Mouse (Mus musculus): ENCODE results near the gene Gucd1. TPM values are rescaled to one million over a fixed set of nuclear protein-coding genes. Genes with fewer than 3 reads are reported as not detected.

Gucd1 gene
- total and polyA plus RNA-seq, 3 experiments: 16.8 to 19.0 (median 18.0) TPM

GRCm38 (mm10) chr10:75495921-75496320 lies 21.9 kb downstream of the Gucd1 start:
- no peaks in the 10 kb centered on the region for H3K9me3 ChIP-seq (replicated peaks; ENCODE audit: low read length)
- no peaks in the 10 kb centered on the region for H3K79me2 ChIP-seq (replicated peaks; ENCODE audit: control insufficient read depth, extremely low read depth, insufficient read depth, poor library complexity, severe bottlenecking)
- H3K36me3 ChIP-seq (replicated peaks in 1 of 2; ENCODE audit: control insufficient read depth in 1 of 2, insufficient read depth in 1 of 2, low read length in 1 of 2): no peaks in the 10 kb centered on the region
- H3K9ac ChIP-seq (ENCODE audit: insufficient read depth, low read depth): no peak overlapping the region
- in situ Hi-C loops (cut with MboI; ENCODE audit: low pct_ligation_motif_present, low pct_unique_long_range_greater_than_20kb, low sequenced_read_pairs) (no loop called here), dilution Hi-C loops (cut with MboI; ENCODE audit: extremely low pct_ligation_motif_present, extremely low pct_unique_long_range_greater_than_20kb, low sequenced_read_pairs) (no loop called here)
- H3K27ac ChIP-seq (ENCODE audit: insufficient read depth, low read depth): no peak overlapping the region
- peaks cover 11 to 41% of the 10 kb centered on the region in 2 experiments; a peak in 3 of 4 replicates for H3K4me1 ChIP-seq (ENCODE audit: control insufficient read depth in 1 of 2, insufficient read depth in 2 of 2)
- TF ChIP-seq USF1 (IDR thresholded peaks at IDR 0.05; ENCODE audit: low read depth, low read length): no peak
- no peak for TF ChIP-seq POLR2A (IDR thresholded peaks at IDR 0.05; ENCODE audit: low read depth, low read length)
- TF ChIP-seq EP300 (IDR thresholded peaks at IDR 0.05; ENCODE audit: low read length): no peak
- no peak for TF ChIP-seq ZNF384 (IDR thresholded peaks at IDR 0.05; ENCODE audit: low read depth, low read length)
- TF ChIP-seq RAD21 (IDR thresholded peaks at IDR 0.05; ENCODE audit: low read depth, low read length): no peak
- no peak for TF ChIP-seq JUN (IDR thresholded peaks at IDR 0.05; ENCODE audit: insufficient read depth, low read depth, low read length)
- no peak for TF ChIP-seq KAT2A (IDR thresholded peaks at IDR 0.05; ENCODE audit: insufficient replicate concordance, low read length)
- TF ChIP-seq GABPA (IDR thresholded peaks at IDR 0.05; ENCODE audit: insufficient replicate concordance, low read depth, low read length): no peak
- TF ChIP-seq HCFC1 (IDR thresholded peaks at IDR 0.05; ENCODE audit: low read depth, low read length): no peak
- no peaks in the 10 kb centered on the region for H3K27me3 ChIP-seq (replicated peaks)
- H3K4me3 ChIP-seq (replicated peaks in 1 of 3; ENCODE audit: low read depth in 2 of 3, low read length in 2 of 3, poor library complexity in 1 of 3): no peak overlapping the region
- no peak for DNase-seq (ENCODE audit: extremely low read depth)
- H3K4me2 ChIP-seq (ENCODE audit: insufficient read depth, low read depth, poor library complexity, severe bottlenecking): no peak overlapping the region

DNA sequence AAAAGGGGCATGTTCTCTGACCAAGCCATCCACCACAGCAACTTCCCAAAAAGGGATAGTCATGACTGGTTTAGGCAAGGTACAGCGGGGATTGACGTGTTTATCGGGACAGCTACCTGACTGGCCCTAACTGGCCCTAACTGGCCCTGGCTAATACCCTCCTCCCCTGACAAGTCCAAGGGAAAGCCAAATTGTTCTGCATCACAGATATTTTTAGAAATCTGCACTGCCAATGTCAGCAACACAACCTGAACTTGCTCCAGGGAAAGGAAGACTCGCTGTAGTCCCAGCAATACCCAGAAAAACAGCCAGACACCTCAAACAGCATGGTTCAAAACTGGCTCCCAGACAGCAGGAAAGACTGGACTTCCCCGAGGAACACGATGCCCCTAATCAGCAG lies 22.5 kb downstream of the Gucd1 start:
- in situ Hi-C loops (cut with MboI; ENCODE audit: low pct_ligation_motif_present, low pct_unique_long_range_greater_than_20kb, low sequenced_read_pairs) (no loop called here), dilution Hi-C loops (cut with MboI; ENCODE audit: extremely low pct_ligation_motif_present, extremely low pct_unique_long_range_greater_than_20kb, low sequenced_read_pairs) (no loop called here)
- no peak for DNase-seq (ENCODE audit: extremely low read depth)
- TF ChIP-seq ZNF384 (IDR thresholded peaks at IDR 0.05; ENCODE audit: low read depth, low read length): no peak
- no peak for TF ChIP-seq PAX5 (IDR thresholded peaks at IDR 0.05; ENCODE audit: low read length)
- TF ChIP-seq USF2 (conservative IDR thresholded peaks at IDR 0.05; ENCODE audit: low read depth, low read length): no peak
- TF ChIP-seq EP300 (IDR thresholded peaks at IDR 0.05; ENCODE audit: low read length): no peak
- no peak for TF ChIP-seq RCOR1 (conservative IDR thresholded peaks at IDR 0.05; ENCODE audit: low read depth, low read length)
- no peak for TF ChIP-seq MEF2A (IDR thresholded peaks at IDR 0.05; ENCODE audit: borderline replicate concordance, low read depth, low read length)
- TF ChIP-seq MAX (IDR thresholded peaks at IDR 0.05; ENCODE audit: low read length): no peak
- no peak for TF ChIP-seq POLR2AphosphoS2 (IDR thresholded peaks at IDR 0.05; ENCODE audit: low read depth, low read length)
- no peak for TF ChIP-seq TBP (conservative IDR thresholded peaks at IDR 0.05; ENCODE audit: low read depth, low read length)
- no peak for TF ChIP-seq NELFE (IDR thresholded peaks at IDR 0.05; ENCODE audit: low read depth, low read length)
- TF ChIP-seq SMC3 (IDR thresholded peaks at IDR 0.05; ENCODE audit: low read depth, low read length): no peak
- TF ChIP-seq JUND (conservative IDR thresholded peaks at IDR 0.05; ENCODE audit: low read depth, low read length): no peak
- no peak for TF ChIP-seq HCFC1 (IDR thresholded peaks at IDR 0.05; ENCODE audit: low read depth, low read length)
- TF ChIP-seq JUN (IDR thresholded peaks at IDR 0.05; ENCODE audit: insufficient read depth, low read depth, low read length): no peak
- TF ChIP-seq POLR2A (IDR thresholded peaks at IDR 0.05; ENCODE audit: low read depth, low read length): no peak
- no peak for TF ChIP-seq RAD21 (IDR thresholded peaks at IDR 0.05; ENCODE audit: low read depth, low read length)
- no peak for TF ChIP-seq ZC3H11A (IDR thresholded peaks at IDR 0.05; ENCODE audit: low read depth, low read length)
- no peak for TF ChIP-seq CHD2 (IDR thresholded peaks at IDR 0.05; ENCODE audit: low read length)
- no peak for TF ChIP-seq KAT2A (IDR thresholded peaks at IDR 0.05; ENCODE audit: insufficient replicate concordance, low read length)
- Histone ChIP-seq H3K9me3 (replicated peaks; ENCODE audit: low read length) (no peaks in the 10 kb centered on the region), H3K4me1 (ENCODE audit: control insufficient read depth in 1 of 2, insufficient read depth in 2 of 2) (peaks cover 11 to 48% of the 10 kb centered on the region in 2 experiments; a peak in 3 of 4 replicates), H3K9ac (ENCODE audit: insufficient read depth, low read depth) (no peak overlapping the region), H3K79me2 (replicated peaks; ENCODE audit: control insufficient read depth, extremely low read depth, insufficient read depth, poor library complexity, severe bottlenecking) (no peaks in the 10 kb centered on the region), H3K4me2 (ENCODE audit: insufficient read depth, low read depth, poor library complexity, severe bottlenecking) (no peak overlapping the region), H3K27ac (ENCODE audit: insufficient read depth, low read depth) (no peak overlapping the region), H3K27me3 (replicated peaks) (no peaks in the 10 kb centered on the region), H3K36me3 (replicated peaks in 1 of 2; ENCODE audit: control insufficient read depth in 1 of 2, insufficient read depth in 1 of 2, low read length in 1 of 2) (no peaks in the 10 kb centered on the region), H3K4me3 (replicated peaks in 1 of 3; ENCODE audit: low read depth in 2 of 3, low read length in 2 of 3, poor library complexity in 1 of 3) (no peak overlapping the region)

Data from CH12.LX (cell line).